Mouse (Mus musculus) brain, embryonic 14.5 days (tissue): ENCODE data around the gene Tspan5.

ENCODE experiments used
- CTCF ChIP-seq: fragments of 200-500 bp; IDR thresholded peaks from 2 replicates; pipeline ENCODE4 v1.5.1; 2012; ENCODE audit warnings: inconsistent platforms, mild to moderate bottlenecking, moderate library complexity, borderline replicate concordance; ENCODE audit not compliant: insufficient read depth, insufficient read length; ENCODE audit errors: extremely low read depth
- POLR2A ChIP-seq: fragments of 200-500 bp; IDR thresholded peaks from 2 replicates; pipeline ENCODE4 v1.6.1; 2012; ENCODE audit warnings: mild to moderate bottlenecking, inconsistent platforms, borderline replicate concordance; ENCODE audit not compliant: poor library complexity, insufficient read depth, insufficient read length, severe bottlenecking; ENCODE audit errors: extremely low read depth

DNA sequence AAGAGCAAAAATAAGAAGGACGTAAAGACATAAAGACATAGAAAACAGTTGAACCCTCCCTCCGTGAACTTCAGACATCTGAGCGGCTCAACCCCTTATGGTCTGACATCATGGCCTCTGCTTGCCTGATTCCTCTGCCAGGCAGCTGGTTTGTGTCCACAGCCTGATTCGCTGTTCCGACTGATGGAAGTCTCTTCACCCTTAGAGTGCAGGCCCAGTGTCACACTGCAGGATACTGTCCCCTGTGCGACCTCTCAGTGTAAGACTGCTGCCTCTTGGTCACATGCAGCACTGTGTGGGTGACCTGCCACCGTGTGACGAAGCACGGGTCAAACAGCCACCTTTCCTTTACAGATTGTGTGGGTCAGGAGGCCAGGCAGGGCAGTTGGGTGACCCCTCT, 39.5 kb downstream of the Tspan5 start:
- TF ChIP-seq CTCF (no peak), POLR2A (no peak)
